Mouse (Mus musculus) heart, postnatal 0 days (tissue): ENCODE results near the gene Map2k2. TPM values are rescaled to one million over a fixed set of nuclear protein-coding genes. Genes with fewer than 3 reads are reported as not detected.

Source experiments
- ATAC-seq: fragments of 200-750 bp; cut with Nextera tagmentation; 2 replicates; pipeline ENCODE4 v1.8.0; 2017; ENCODE audit warnings: low read depth, moderate number of reproducible peaks, moderate library complexity; ENCODE audit not compliant: insufficient read depth
- DNase-seq: peaks from one replicate; pipeline ENCODE4 v3.0.0-alpha.2; 2016; ENCODE audit warnings: low spot score
- H3K27ac ChIP-seq: fragments of 300-500 bp; sonication (generic); 2 replicates; pipeline ENCODE4 v1.5.1; 2014; ENCODE audit warnings: low read depth, mild to moderate bottlenecking
- H3K27me3 ChIP-seq: fragments of 300-500 bp; sonication (generic); 2 replicates; pipeline ENCODE4 v1.6.1; 2014; ENCODE audit warnings: low read length, mixed read lengths; ENCODE audit not compliant: control insufficient read depth, insufficient read depth
- H3K36me3 ChIP-seq: fragments of 300-500 bp; sonication (generic); replicated peaks from 2 replicates; pipeline ENCODE4 v1.6.1; 2014; ENCODE audit warnings: low read length, mixed read lengths; ENCODE audit not compliant: control insufficient read depth, insufficient read depth
- H3K4me1 ChIP-seq: fragments of 300-500 bp; sonication (generic); 2 replicates; pipeline ENCODE4 v1.6.1; 2014; ENCODE audit warnings: antibody characterized with exemption; ENCODE audit not compliant: control insufficient read depth, insufficient read depth
- H3K4me2 ChIP-seq: fragments of 300-500 bp; sonication (generic); 2 replicates; pipeline ENCODE4 v1.6.1; 2014; ENCODE audit warnings: low read depth, mild to moderate bottlenecking, low read length, moderate library complexity
- H3K4me3 ChIP-seq: fragments of 300-500 bp; sonication (generic); 2 replicates; pipeline ENCODE4 v1.5.1; 2014; ENCODE audit warnings: low read depth, low read length
- H3K9ac ChIP-seq: fragments of 300-500 bp; sonication (generic); replicated peaks from 2 replicates; pipeline ENCODE4 v1.6.1; 2014; ENCODE audit warnings: low read depth, low read length, mixed read lengths
- H3K9me3 ChIP-seq: fragments of 300-500 bp; sonication (generic); replicated peaks from 2 replicates; pipeline ENCODE4 v1.6.1; 2016; ENCODE audit warnings: low read length; ENCODE audit not compliant: control insufficient read depth
- CTCF ChIP-seq: IDR thresholded peaks from 2 replicates; pipeline ENCODE4 v1.5.1; 2016; ENCODE audit warnings: antibody characterized with exemption, control low read depth, low read depth
- EP300 ChIP-seq: IDR thresholded peaks from 2 replicates; pipeline ENCODE4 v1.6.1; 2016; ENCODE audit warnings: antibody characterized with exemption, low read depth
- WGBS: fragments of 180-500 bp; shearing (Covaris S2); extraction: QIAGEN DNeasy Blood & Tissue Kit; methylation state at CpG from one replicate; pipeline ENCODE4 v1.1.7; 2014; 5-methylcytosine and 5-hydroxymethylcytosine counted together
- polyA plus RNA-seq: library from polyadenylated mRNA; unstranded; fragments of >200 nt; fragmentation: Nextera tagmentation; extraction: Ambion mirVana; gene quantifications from 2 replicates; pipeline ENCODE4 v1.2.1, GENCODE M21; 2015
- total RNA-seq: library from RNA; depleted of rRNA; stranded (reverse); fragments of >200 nt; gene quantifications from 2 replicates; pipeline ENCODE4 v1.2.3, GENCODE M21; 2014; ENCODE audit warnings: low replicate concordance

Gene Map2k2
- total and polyA plus RNA-seq, 2 experiments from 2014 or later = 133 to 208 TPM

DNA sequence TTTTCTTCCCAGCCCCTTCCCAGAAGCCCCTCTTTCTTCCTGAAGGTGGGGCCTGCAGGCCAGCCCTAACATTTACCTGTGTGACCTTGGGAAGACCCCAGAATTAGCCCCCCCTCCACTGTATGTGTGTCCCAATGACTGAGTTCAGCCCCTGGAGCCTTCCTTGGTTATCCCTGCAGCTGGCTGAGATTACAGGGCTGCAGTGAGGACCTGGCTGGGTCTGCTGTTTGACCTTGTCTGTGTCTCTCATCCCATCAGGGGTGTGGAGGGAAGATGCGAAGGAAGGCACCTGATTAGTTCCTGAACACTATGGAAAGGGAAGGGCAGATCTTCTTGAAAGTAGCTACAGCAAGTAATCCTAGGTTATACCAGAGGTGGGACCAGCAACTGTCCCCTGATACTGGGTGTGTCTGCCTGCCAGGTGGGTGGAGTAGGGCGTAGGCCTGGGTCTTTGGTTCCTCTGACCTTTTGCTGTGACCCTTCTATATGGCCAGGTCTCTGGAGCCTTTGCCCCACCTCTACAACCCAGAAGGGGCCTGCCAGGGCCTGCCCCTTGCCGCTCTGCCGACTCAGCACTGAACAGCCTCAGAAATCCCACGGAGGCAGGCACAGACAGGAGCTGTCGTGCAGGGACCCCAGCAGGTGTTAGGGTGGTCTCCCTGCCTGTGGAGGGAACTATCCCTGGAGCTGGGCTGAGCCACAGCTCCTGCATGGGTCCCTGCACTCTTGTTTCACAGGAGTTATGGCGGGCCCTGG lies 35.9 kb downstream of the Map2k2 start:
- DNase-seq (no peak), ATAC-seq (no peak)
- Histone ChIP-seq H3K36me3 (peaks cover 35% of the 10 kb centered on the region), H3K4me3 (no peak overlapping the region; the same call in 1 of the 2 replicates), H3K9ac (0 out of 2 replicates have a peak overlapping the region, but pooled peaks have one; percentile 50), H3K9me3 (no peaks in the 10 kb centered on the region), H3K4me2 (peak overlapping the region; percentile 92), H3K27ac (peak overlapping the region; percentile 22; the same call in 1 of the 2 replicates), H3K4me1 (peaks cover 47% of the 10 kb centered on the region), H3K27me3 (no peaks in the 10 kb centered on the region)
- WGBS = 75% methylated on average over 7 of the region's 7 CpGs
- TF ChIP-seq CTCF (no peak), EP300 (no peak)

DNA sequence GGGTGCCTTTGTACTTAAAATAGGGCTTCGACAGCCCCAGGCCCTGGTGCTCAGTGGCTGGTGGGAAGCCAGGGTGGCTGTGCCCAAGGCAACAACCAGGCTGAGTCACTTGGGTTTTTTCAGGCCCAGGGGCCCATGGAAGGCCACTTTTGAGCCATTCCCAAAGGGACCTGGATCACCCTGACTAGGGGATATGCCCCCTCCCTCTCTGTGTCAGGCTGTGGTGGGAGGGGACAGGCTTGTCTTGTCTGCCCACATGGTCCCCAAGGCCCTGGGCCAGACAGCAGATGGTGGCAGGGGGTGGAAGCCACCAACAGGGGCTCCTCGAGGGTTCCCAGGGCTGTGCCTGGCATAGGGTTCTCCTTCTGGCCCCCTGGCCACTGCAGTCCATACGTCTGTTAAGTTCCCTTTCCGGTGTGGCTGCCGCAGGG lies 36.9 kb downstream of the Map2k2 start:
- no peak for TF ChIP-seq CTCF
- Histone ChIP-seq H3K9ac (0 out of 2 replicates have a peak overlapping the region, but pooled peaks have one; percentile 35), H3K9me3 (no peaks in the 10 kb centered on the region), H3K4me1 (peaks cover 47% of the 10 kb centered on the region), H3K36me3 (peaks cover 45% of the 10 kb centered on the region), H3K27ac (no peak overlapping the region), H3K27me3 (no peaks in the 10 kb centered on the region), H3K4me2 (no peak overlapping the region), H3K4me3 (no peak overlapping the region)
- ATAC-seq (no peak), DNase-seq (no peak)
- 61% methylated on average over 5 of the region's 5 CpGs for WGBS

DNA sequence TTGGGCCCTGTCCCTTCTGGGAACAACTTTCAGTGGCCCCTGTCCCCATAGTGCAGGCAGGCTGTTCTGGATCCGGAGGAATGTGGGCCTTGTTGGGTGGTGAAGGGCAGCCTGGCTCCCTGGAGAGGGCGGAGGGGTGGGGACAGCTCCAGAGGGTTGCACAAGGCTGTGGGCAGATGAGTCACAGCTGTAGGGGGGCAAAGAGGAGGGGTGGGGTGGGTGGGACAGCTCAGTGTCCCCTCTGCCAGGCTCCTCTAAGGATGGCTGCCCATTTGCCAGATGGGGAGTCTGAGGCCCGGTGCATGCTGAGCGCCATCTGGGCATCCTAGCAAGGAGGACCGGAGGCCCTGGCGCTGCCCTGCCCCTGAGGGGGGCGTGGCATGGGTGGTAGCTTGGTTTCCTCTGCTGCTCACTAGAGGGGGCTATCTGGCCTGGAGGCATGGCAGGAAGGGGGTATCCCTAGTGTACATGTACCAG lies 37.5 kb downstream of the Map2k2 start:
- no peak overlapping the region for H3K27ac ChIP-seq

GRCm38 (mm10) chr10:81143845-81144437 lies 38.2 kb downstream of the Map2k2 start:
- DNase-seq (no peak), ATAC-seq (no peak)
- Histone ChIP-seq H3K4me1 (peaks cover 40% of the 10 kb centered on the region), H3K4me3 (no peak overlapping the region), H3K27ac (no peak overlapping the region), H3K9me3 (no peaks in the 10 kb centered on the region), H3K4me2 (no peak overlapping the region), H3K9ac (no peak overlapping the region), H3K27me3 (no peaks in the 10 kb centered on the region), H3K36me3 (peaks cover 58% of the 10 kb centered on the region)
- TF ChIP-seq EP300 (no peak), CTCF (no peak)
- 92% methylated on average over 52 of the region's 52 CpGs for WGBS

More for the DNA sequence above, 37.5 kb downstream of the Map2k2 start:
- Histone ChIP-seq H3K9me3 (no peaks in the 10 kb centered on the region), H3K4me3 (no peak overlapping the region), H3K4me1 (peaks cover 47% of the 10 kb centered on the region), H3K36me3 (peaks cover 51% of the 10 kb centered on the region), H3K9ac (no peak overlapping the region), H3K27me3 (no peaks in the 10 kb centered on the region), H3K4me2 (no peak overlapping the region)
- ATAC-seq (no peak), DNase-seq (no peak)
- 83% methylated on average over 7 of the region's 7 CpGs for WGBS
- no peak for TF ChIP-seq CTCF
- no peak for TF ChIP-seq EP300

DNA sequence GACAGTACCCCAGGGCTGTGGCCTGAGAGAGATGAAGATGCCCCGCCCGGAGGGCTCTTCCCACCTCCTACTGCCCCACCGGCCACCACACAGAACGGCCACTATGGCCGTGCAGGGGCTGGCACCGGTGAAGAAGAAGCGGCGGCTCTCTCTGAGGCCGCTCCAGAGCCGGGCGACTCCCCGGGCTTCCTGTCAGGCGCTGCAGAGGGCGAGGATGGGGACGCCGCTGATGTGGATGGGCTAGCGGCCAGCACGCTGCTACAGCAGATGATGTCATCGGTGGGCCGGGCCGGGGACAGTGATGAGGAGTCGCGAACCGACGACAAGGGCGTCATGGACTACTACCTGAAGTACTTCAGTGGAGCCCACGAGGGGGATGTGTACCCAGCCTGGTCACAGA lies 39.0 kb downstream of the Map2k2 start:
- H3K4me3 ChIP-seq = no peak overlapping the region
- H3K36me3 ChIP-seq = peaks cover 65% of the 10 kb centered on the region
- H3K9me3 ChIP-seq = no peaks in the 10 kb centered on the region
- no peak for DNase-seq
- TF ChIP-seq EP300 = no peak
- TF ChIP-seq CTCF = no peak
- no peak for ATAC-seq
- H3K4me1 ChIP-seq = peaks cover 33% of the 10 kb centered on the region
- no peak overlapping the region for H3K4me2 ChIP-seq
- H3K27me3 ChIP-seq = no peaks in the 10 kb centered on the region
- H3K9ac ChIP-seq = no peak overlapping the region
- H3K27ac ChIP-seq = no peak overlapping the region
- WGBS = 62% methylated on average over 27 of the region's 27 CpGs
